Mouse (Mus musculus) layer of hippocampus, postnatal 10 days (tissue): ENCODE measurements around the gene Fgd6. TPM values are rescaled to one million over a fixed set of nuclear protein-coding genes. Genes with fewer than 3 reads are reported as not detected.

ENCODE experiments used
- DNase-seq, 2 experiments: peaks; one replicate each; pipeline ENCODE4 v3.0.0; 2021; ENCODE audit warnings: low spot score in 2 of 2
- total RNA-seq, 2 experiments: library from RNA; stranded (reverse); gene quantifications; 2 replicates each; pipeline ENCODE4 v1.2.3; 2021

Gene Fgd6
- total RNA-seq, 2 experiments from 2014 or later, result 8.5 to 8.9 TPM

- DNase-seq, result no peak
Observed at GRCm38 (mm10) chr10:94133674-94134073, 97.9 kb downstream of the Fgd6 start.

DNA sequence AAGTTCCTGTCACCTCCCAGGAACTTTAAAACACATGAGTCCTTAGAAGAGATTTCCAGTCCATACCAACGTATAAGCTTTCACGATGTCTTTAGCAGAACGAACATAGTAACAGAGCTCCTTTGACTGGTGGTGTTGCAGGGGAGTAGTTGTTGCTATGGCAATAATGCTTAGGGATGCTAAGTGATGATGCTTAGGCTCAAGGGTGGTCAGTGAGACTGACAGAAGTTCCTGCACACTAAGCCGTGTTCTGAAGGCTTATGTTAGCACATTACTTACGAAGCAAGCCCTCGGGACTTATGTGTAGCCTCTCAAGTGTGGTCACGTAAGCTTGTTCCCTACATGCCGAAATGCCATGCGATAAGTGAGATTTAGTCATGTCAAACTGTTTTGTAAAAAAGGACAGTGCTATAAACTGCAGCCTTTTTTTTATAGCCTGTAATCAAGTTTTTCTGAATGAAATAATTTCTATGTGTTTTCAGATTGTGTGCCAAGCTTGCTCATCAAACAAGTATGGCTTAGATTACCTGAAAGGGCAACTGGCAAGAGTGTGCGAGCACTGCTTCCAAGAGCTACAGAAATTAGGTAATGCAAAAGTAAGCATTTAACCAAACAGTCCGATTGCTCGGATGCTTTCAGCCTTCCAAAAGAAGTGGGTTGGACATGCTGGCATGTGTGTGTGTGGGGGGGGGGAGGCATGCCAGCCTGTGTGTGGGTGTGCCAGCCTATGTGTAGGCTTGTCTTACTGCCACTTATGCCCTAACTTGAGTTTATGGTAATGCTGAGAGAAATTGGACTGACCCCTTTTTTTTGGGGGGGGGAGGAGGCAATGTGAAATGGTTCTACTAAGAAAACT is 99.0 kb downstream of the Fgd6 start:
- DNase-seq, result no peak

GRCm38 (mm10) chr10:94138890-94139482 is 103.2 kb downstream of the Fgd6 start:
- no peak for DNase-seq

GRCm38 (mm10) chr10:94140227-94140931 is 104.6 kb downstream of the Fgd6 start:
- DNase-seq, result no peak

DNA sequence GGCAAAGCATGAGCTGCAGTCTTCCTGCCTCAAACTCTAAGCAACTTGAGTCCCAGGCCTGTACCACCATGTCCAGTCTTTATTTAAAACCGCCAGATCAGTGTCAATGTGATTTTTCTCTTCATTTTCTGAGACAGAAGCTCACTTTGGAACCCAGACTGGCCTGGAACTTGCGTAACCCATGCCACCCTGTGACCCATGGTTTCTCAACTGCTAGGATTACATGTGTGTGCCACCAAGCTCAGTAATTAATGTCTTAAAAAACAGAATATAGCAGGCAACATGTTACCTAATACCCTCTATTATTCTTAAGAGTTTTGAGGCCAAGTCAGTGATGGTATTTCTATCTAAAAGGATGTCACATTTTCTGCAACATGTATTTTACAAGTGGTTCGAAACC is 106.6 kb downstream of the Fgd6 start:
- no peak for DNase-seq

- no peak for DNase-seq
Observed at GRCm38 (mm10) chr10:94144581-94144980, 108.8 kb downstream of the Fgd6 start.

DNA sequence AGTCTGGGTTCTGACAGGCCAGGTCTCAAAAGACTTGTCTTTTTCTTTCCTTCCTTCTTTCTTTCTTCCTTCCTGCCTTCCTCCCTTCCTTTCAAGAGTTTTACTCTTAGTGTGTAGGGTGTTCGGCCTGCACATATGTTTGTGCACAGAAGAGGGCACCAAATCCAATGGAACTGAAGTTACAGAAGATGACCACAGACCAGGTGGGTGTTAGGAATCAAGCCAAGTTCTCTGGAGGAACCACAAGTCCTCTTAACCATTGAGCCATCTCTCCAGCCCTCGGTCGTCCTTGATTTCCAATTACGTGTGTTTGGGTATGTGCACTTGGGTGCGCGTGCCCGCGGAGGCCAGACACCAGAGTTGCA is 111.6 kb downstream of the Fgd6 start:
- no peak for DNase-seq

- DNase-seq, result peak; percentile 89 to 93
Observed at GRCm38 (mm10) chr10:94147756-94148531, 112.1 kb downstream of the Fgd6 start, which contains the start of gene Nr2c1. TSS of gene Nr2c1 (plus strand) at chr10:94148023.

DNA sequence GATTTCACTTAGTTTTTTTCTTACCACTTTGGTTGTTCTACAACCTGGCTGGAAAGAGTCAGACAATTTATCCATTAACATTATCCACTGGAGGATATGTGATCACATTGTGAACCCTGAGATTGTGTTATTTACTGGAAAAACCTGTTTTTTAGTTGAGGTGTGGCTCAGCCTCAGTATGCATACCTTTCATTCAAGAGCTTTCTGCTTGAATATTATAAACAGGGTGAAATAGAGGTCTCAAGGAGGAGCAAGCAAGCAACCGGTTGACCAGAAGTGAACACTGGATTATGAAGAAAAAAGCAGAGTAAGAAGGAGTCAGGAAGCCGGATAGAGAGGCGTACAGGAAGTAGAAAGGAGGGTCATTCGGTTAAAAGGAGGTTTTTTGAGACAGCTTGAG is 115.7 kb downstream of the Fgd6 start:
- DNase-seq, result no peak

- DNase-seq, result no peak
Observed at GRCm38 (mm10) chr10:94153841-94154240, 118.0 kb downstream of the Fgd6 start.

- DNase-seq, result no peak
Observed at GRCm38 (mm10) chr10:94158962-94159361, 123.2 kb downstream of the Fgd6 start.

- DNase-seq, result no peak
Observed at GRCm38 (mm10) chr10:94159406-94159805, 123.6 kb downstream of the Fgd6 start.

- DNase-seq, result no peak
Observed at GRCm38 (mm10) chr10:94161051-94161765, 125.4 kb downstream of the Fgd6 start.

DNA sequence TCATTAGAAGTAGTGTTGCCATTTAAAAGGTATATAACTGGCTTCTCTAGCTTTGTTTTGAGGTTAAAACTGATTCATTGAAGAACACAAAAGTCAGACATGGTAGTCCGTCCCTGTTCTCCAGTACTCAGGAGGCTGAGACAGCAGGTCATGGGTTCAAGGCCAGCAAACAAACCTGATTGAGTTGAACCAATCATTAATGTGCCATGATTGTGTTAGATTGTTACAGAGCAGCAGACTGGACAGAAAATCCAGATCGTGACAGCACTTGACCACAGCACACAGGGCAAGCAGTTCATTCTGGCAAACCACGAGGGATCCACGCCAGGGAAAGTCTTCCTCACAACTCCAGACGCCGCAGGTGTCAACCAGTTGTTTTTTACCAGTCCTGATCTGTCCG is 126.2 kb downstream of the Fgd6 start:
- DNase-seq, result no peak

- no peak for DNase-seq
Observed at GRCm38 (mm10) chr10:94164104-94164845, 128.5 kb downstream of the Fgd6 start.

- no peak for DNase-seq
Observed at GRCm38 (mm10) chr10:94165426-94165825, 129.6 kb downstream of the Fgd6 start.

- DNase-seq, result no peak
Observed at GRCm38 (mm10) chr10:94167051-94167750, 131.4 kb downstream of the Fgd6 start.

- DNase-seq, result no peak
Observed at GRCm38 (mm10) chr10:94171440-94172130, 135.8 kb downstream of the Fgd6 start.

- DNase-seq, result no peak
Observed at GRCm38 (mm10) chr10:94172137-94172536, 136.3 kb downstream of the Fgd6 start.
